Mouse (Mus musculus) C2C12 (cell line): ENCODE results near the gene Wdr11. TPM values are rescaled to one million over a fixed set of nuclear protein-coding genes. Genes with fewer than 3 reads are reported as not detected.
A peak's percentile ranks its signal among the peaks of the same experiment; 100 is the strongest.

Experiments
- H3K27me3 ChIP-seq: one replicate; pipeline ENCODE4 v1.6.1; 2011; ENCODE audit not compliant: control insufficient read depth, insufficient read depth, insufficient read length
- H3K36me3 ChIP-seq: one replicate; pipeline ENCODE4 v1.6.1; 2011; ENCODE audit not compliant: control insufficient read depth, insufficient read depth
- H3K4me3 ChIP-seq: one replicate; pipeline ENCODE4 v1.5.1; 2011; ENCODE audit warnings: mild to moderate bottlenecking, control low read depth; ENCODE audit not compliant: poor library complexity, insufficient read depth, severe bottlenecking
- H3K79me2 ChIP-seq: one replicate; pipeline ENCODE4 v1.6.1; 2011; ENCODE audit not compliant: control insufficient read depth, insufficient read depth
- H3K79me3 ChIP-seq: one replicate; pipeline ENCODE4 v1.6.1; 2011; ENCODE audit warnings: low read depth, control low read depth
- H3ac ChIP-seq: one replicate; pipeline ENCODE3; 2011; ENCODE audit warnings: low read depth; ENCODE audit not compliant: control insufficient read depth, insufficient read length
- CEBPB ChIP-seq: IDR thresholded peaks from one replicate; pipeline ENCODE4 v1.6.1; 2011; ENCODE audit warnings: low read depth, mild to moderate bottlenecking, control low read depth, moderate library complexity
- CTCF ChIP-seq: IDR thresholded peaks from one replicate; pipeline ENCODE4 v1.5.1; 2011; ENCODE audit not compliant: control insufficient read depth, insufficient read depth, insufficient read length
- FOSL1 ChIP-seq: IDR thresholded peaks from one replicate; pipeline ENCODE4 v1.8.0; 2011; ENCODE audit warnings: mild to moderate bottlenecking, low read length; ENCODE audit not compliant: poor library complexity, insufficient read depth, severe bottlenecking
- MAX ChIP-seq: IDR thresholded peaks from one replicate; pipeline ENCODE4 v1.6.1; 2011; ENCODE audit warnings: mild to moderate bottlenecking, control low read depth
- MYOD1 ChIP-seq: IDR thresholded peaks from one replicate; pipeline ENCODE4 v1.6.1; 2011; ENCODE audit warnings: low read depth; ENCODE audit not compliant: control insufficient read depth, insufficient read length
- MYOG ChIP-seq: IDR thresholded peaks from one replicate; pipeline ENCODE4 v1.6.1; 2011; ENCODE audit not compliant: control insufficient read depth, insufficient read length; ENCODE audit errors: extremely low read depth
- USF1 ChIP-seq: IDR thresholded peaks from one replicate; pipeline ENCODE4 v1.6.1; 2011; ENCODE audit warnings: low read depth, mild to moderate bottlenecking, control low read depth, moderate library complexity
- long read RNA-seq, 2 experiments: library from polyadenylated mRNA; unstranded; transcript quantifications; one replicate each; pipeline ENCODE4 v2.0.0; 2019 to 2020
- polyA plus RNA-seq: library from polyadenylated mRNA; unstranded; fragments of >200 nt; fragmentation: generic; extraction: Trizol; gene quantifications from one replicate; pipeline ENCODE4 v1.2.1, GENCODE M21; 2012; ENCODE audit warnings: missing spikeins

The Wdr11 gene
- 13.7 TPM for polyA plus RNA-seq
- long read RNA-seq, experiment 1, full-length matches to known transcripts, result 4 of 10 reads
- long read RNA-seq, experiment 1, partial matches to known transcripts, result 5 of 10 reads
- long read RNA-seq, experiment 1, other reads (novel, unspliced or antisense), result 1 of 10 reads
- long read RNA-seq, experiment 2, full-length matches to known transcripts, result 106 of 135 reads
- long read RNA-seq, experiment 2, partial matches to known transcripts, result 15 of 135 reads
- long read RNA-seq, experiment 2, other reads (novel, unspliced or antisense), result 14 of 135 reads

DNA sequence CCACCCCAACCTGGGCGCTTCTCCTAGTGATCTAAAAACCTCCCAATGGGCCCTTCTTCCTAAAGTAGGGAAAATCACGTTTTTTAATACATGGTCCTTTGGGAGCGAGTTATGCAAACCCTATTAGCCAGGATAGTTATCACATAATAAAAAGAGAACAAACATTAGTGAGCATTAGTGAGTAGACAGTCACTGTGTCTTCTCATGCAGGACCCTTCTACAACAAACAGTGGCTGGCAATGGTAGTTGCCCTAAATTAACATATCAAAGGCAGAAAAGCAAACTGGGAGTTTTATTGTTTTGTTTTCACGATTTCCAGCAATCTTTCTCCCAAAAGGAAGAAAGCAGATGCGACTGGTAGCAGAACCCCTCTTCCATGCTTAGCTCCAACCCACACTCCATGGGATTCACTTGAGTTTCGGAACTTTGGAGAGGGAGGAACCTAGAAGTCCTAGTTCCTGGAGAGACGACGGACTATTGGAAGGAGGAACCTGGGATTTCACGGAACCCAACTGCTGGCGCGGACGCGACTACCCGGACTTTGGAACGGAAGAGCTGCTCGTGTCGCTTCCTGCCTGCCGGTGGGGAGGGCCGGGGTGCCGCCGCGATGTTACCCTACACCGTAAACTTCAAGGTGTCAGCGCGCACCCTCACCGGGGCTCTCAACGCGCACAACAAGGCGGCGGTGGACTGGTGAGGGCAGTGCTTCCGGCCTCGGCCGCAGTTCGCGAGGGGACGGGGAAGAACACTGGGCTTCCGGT lies at the start of gene Wdr11:
Wdr11 (plus strand) TSS at position 493 of the 761 bp plus-strand sequence.
- H3K27me3 ChIP-seq, result no peaks in the 10 kb centered on the region
- peak within 1 kb of the TSS; percentile 60 for H3K4me3 ChIP-seq
- H3K79me2 ChIP-seq, result peaks cover 19% of the 10 kb centered on the region
- H3ac ChIP-seq, result peak within 1 kb of the TSS; percentile 96
- peaks cover 9% of the 10 kb centered on the region for H3K36me3 ChIP-seq
- TF ChIP-seq MAX (peak; percentile 26), CEBPB (no peak)
- H3K79me3 ChIP-seq, result peaks cover 4% of the 10 kb centered on the region

- no peaks in the 10 kb centered on the region for H3K79me3 ChIP-seq
- no peaks in the 10 kb centered on the region for H3K27me3 ChIP-seq
- no peak overlapping the region for H3ac ChIP-seq
- no peak overlapping the region for H3K4me3 ChIP-seq
- no peaks in the 10 kb centered on the region for H3K36me3 ChIP-seq
- TF ChIP-seq CTCF, result no peak
- no peak for TF ChIP-seq MAX
- TF ChIP-seq MYOG, result no peak
- TF ChIP-seq CEBPB, result no peak
- TF ChIP-seq FOSL1, result no peak
- TF ChIP-seq USF1, result no peak
- TF ChIP-seq MYOD1, result no peak
- no peaks in the 10 kb centered on the region for H3K79me2 ChIP-seq
Observed at GRCm38 (mm10) chr7:129567541-129567940, 24.1 kb upstream of the Wdr11 start.

DNA sequence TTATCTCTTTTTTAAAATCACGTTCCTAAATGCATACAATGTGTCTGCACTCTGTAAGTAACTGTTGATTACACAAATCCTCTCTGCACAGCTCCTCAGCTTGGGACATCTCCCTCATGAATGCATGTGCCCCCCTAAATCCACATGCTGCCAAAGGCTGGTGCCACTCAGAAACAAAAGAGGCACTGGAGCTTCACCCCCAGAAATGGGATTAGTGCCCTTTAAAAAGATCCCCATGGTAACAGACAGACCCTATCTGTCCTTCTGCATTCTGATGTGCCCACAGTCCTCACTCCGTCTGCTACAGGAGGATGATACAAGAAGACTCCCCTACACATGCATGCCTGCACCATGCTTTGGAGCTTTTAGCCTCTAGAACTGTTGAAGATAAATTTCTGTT lies 23.3 kb upstream of the Wdr11 start:
- Histone ChIP-seq H3K79me2 (no peaks in the 10 kb centered on the region), H3K36me3 (no peaks in the 10 kb centered on the region), H3K4me3 (no peak overlapping the region), H3ac (no peak overlapping the region), H3K79me3 (no peaks in the 10 kb centered on the region), H3K27me3 (no peaks in the 10 kb centered on the region)
- TF ChIP-seq MYOG (no peak), FOSL1 (no peak), CTCF (no peak), MYOD1 (no peak), CEBPB (no peak), MAX (no peak), USF1 (no peak)

GRCm38 (mm10) chr7:129574471-129574870 lies 17.2 kb upstream of the Wdr11 start:
- no peaks in the 10 kb centered on the region for H3K36me3 ChIP-seq
- no peaks in the 10 kb centered on the region for H3K79me3 ChIP-seq
- no peaks in the 10 kb centered on the region for H3K79me2 ChIP-seq
- H3K27me3 ChIP-seq, result no peaks in the 10 kb centered on the region
- H3ac ChIP-seq, result no peak overlapping the region
- no peak overlapping the region for H3K4me3 ChIP-seq
- no peak for TF ChIP-seq MYOD1
- no peak for TF ChIP-seq CEBPB
- TF ChIP-seq USF1, result no peak
- no peak for TF ChIP-seq MAX
- no peak for TF ChIP-seq FOSL1
- TF ChIP-seq MYOG, result no peak
- no peak for TF ChIP-seq CTCF

GRCm38 (mm10) chr7:129575110-129575784 lies 16.4 kb upstream of the Wdr11 start:
- Histone ChIP-seq H3K79me2 (no peaks in the 10 kb centered on the region), H3K79me3 (no peaks in the 10 kb centered on the region), H3ac (no peak overlapping the region), H3K27me3 (no peaks in the 10 kb centered on the region), H3K4me3 (no peak overlapping the region), H3K36me3 (no peaks in the 10 kb centered on the region)
- TF ChIP-seq CEBPB (no peak), USF1 (no peak), MYOD1 (no peak), CTCF (no peak), MAX (no peak), FOSL1 (no peak)
